Mouse (Mus musculus) C2C12 (cell line): ENCODE data around the gene Nradd. TPM values are rescaled to one million over a fixed set of nuclear protein-coding genes. Genes with fewer than 3 reads are reported as not detected.
A peak's percentile ranks its signal among the peaks of the same experiment; 100 is the strongest.

ENCODE experiments used
- H3K27me3 ChIP-seq: one replicate; pipeline ENCODE4 v1.6.1; 2011; ENCODE audit not compliant: control insufficient read depth, insufficient read depth, insufficient read length
- H3K36me3 ChIP-seq: one replicate; pipeline ENCODE4 v1.6.1; 2011; ENCODE audit not compliant: control insufficient read depth, insufficient read depth
- H3K4me3 ChIP-seq: one replicate; pipeline ENCODE4 v1.5.1; 2011; ENCODE audit warnings: mild to moderate bottlenecking, control low read depth; ENCODE audit not compliant: poor library complexity, insufficient read depth, severe bottlenecking
- H3K79me2 ChIP-seq: one replicate; pipeline ENCODE4 v1.6.1; 2011; ENCODE audit not compliant: control insufficient read depth, insufficient read depth
- H3K79me3 ChIP-seq: one replicate; pipeline ENCODE4 v1.6.1; 2011; ENCODE audit warnings: low read depth, control low read depth
- H3ac ChIP-seq: one replicate; pipeline ENCODE3; 2011; ENCODE audit warnings: low read depth; ENCODE audit not compliant: control insufficient read depth, insufficient read length
- CEBPB ChIP-seq: IDR thresholded peaks from one replicate; pipeline ENCODE4 v1.6.1; 2011; ENCODE audit warnings: low read depth, mild to moderate bottlenecking, control low read depth, moderate library complexity
- CTCF ChIP-seq: IDR thresholded peaks from one replicate; pipeline ENCODE4 v1.5.1; 2011; ENCODE audit not compliant: control insufficient read depth, insufficient read depth, insufficient read length
- FOSL1 ChIP-seq: IDR thresholded peaks from one replicate; pipeline ENCODE4 v1.8.0; 2011; ENCODE audit warnings: mild to moderate bottlenecking, low read length; ENCODE audit not compliant: poor library complexity, insufficient read depth, severe bottlenecking
- MAX ChIP-seq: IDR thresholded peaks from one replicate; pipeline ENCODE4 v1.6.1; 2011; ENCODE audit warnings: mild to moderate bottlenecking, control low read depth
- MYOD1 ChIP-seq: IDR thresholded peaks from one replicate; pipeline ENCODE4 v1.6.1; 2011; ENCODE audit warnings: low read depth; ENCODE audit not compliant: control insufficient read depth, insufficient read length
- MYOG ChIP-seq: IDR thresholded peaks from one replicate; pipeline ENCODE4 v1.6.1; 2011; ENCODE audit not compliant: control insufficient read depth, insufficient read length; ENCODE audit errors: extremely low read depth
- USF1 ChIP-seq: IDR thresholded peaks from one replicate; pipeline ENCODE4 v1.6.1; 2011; ENCODE audit warnings: low read depth, mild to moderate bottlenecking, control low read depth, moderate library complexity
- long read RNA-seq, 2 experiments: library from polyadenylated mRNA; unstranded; transcript quantifications; one replicate each; pipeline ENCODE4 v2.0.0; 2019 to 2020
- polyA plus RNA-seq: library from polyadenylated mRNA; unstranded; fragments of >200 nt; fragmentation: generic; extraction: Trizol; gene quantifications from one replicate; pipeline ENCODE4 v1.2.1, GENCODE M21; 2012; ENCODE audit warnings: missing spikeins

Gene Nradd
- 87.7 TPM for polyA plus RNA-seq
- long read RNA-seq, experiment 1, transcript Nradd-201 (5 exons, 1,223 nt) = major isoform, 67 of 83 reads
- long read RNA-seq, experiment 1, partial matches to known transcripts = 2 of 83 reads
- long read RNA-seq, experiment 1, other reads (novel, unspliced or antisense) = 14 of 83 reads
- long read RNA-seq, experiment 2, transcript Nradd-201 (5 exons, 1,223 nt) = major isoform, 79 of 105 reads
- long read RNA-seq, experiment 2, partial matches to known transcripts = 0 of 105 reads
- long read RNA-seq, experiment 2, other reads (novel, unspliced or antisense) = 24 of 105 reads

DNA sequence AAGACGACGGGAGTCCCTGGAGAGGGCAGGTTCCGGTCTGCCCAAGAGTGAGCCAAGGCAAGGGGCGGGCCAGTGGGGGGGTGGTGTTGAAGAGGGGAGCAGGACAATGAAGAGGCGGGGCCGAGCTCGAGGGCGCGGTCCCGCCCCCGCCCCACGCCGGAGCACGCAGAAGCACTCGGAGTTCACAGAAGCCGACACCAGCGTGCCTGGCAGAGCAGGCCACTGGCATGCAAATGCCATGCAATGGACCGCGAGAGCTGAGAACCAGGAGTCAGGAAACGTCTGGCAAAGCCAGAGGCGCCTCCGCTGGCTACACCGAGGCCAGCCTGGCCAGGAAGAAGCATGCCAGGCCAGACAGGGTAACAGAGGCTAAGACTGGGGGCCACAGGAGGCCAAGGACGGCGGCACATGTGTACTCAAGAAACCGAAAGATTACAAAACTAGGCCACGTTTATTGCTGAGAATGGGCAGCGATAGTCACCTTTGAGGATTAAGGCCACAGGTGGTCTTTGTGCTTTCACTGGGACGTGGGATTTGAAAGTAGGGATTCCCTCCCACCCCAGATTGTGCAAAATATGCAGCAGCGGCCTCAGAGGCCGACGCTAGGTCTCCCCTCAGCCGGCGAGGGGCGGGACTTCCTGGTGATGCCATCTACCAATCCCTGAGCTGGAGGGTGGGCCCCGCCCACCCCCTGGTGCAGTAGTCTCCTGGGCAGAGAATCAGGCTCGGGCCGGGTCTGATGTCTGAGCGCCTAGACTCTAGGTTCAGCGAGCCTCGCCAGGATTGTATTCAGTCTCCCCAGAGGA lies at the start of gene Nradd:
TSS of gene Nradd (minus strand) at position 92 of the 806 bp plus-strand sequence.
- peak within 1 kb of the TSS; percentile 96 for H3ac ChIP-seq
- TF ChIP-seq CTCF (no peak), CEBPB (no peak), MYOD1 (no peak), MYOG (no peak), MAX (peak; percentile 63), FOSL1 (no peak), USF1 (no peak)
- H3K4me3 ChIP-seq = peak within 1 kb of the TSS; percentile 42
- no peaks in the 10 kb centered on the region for H3K27me3 ChIP-seq
- peaks cover 20% of the 10 kb centered on the region for H3K79me2 ChIP-seq
- peaks cover 18% of the 10 kb centered on the region for H3K36me3 ChIP-seq
- H3K79me3 ChIP-seq = peaks cover 3% of the 10 kb centered on the region

- Histone ChIP-seq H3K27me3 (no peaks in the 10 kb centered on the region), H3K36me3 (no peaks in the 10 kb centered on the region), H3K4me3 (no peak overlapping the region), H3K79me3 (peaks cover 43% of the 10 kb centered on the region), H3K79me2 (peaks cover 98% of the 10 kb centered on the region), H3ac (no peak overlapping the region)
- TF ChIP-seq MYOG = no peak
- no peak for TF ChIP-seq CTCF
- no peak for TF ChIP-seq USF1
- TF ChIP-seq MYOD1 = no peak
Measured at GRCm38 (mm10) chr9:110673107-110673752, 49.0 kb upstream of the Nradd start.

- Histone ChIP-seq H3K36me3 (no peaks in the 10 kb centered on the region), H3K4me3 (no peak overlapping the region), H3K79me2 (peaks cover 98% of the 10 kb centered on the region), H3K79me3 (peaks cover 38% of the 10 kb centered on the region), H3ac (no peak overlapping the region), H3K27me3 (no peaks in the 10 kb centered on the region)
- no peak for TF ChIP-seq MYOG
- TF ChIP-seq CEBPB = no peak
- TF ChIP-seq FOSL1 = no peak
- TF ChIP-seq CTCF = peak; percentile 66
Measured at GRCm38 (mm10) chr9:110672462-110673106, 48.3 kb upstream of the Nradd start.

- Histone ChIP-seq H3K36me3 (no peaks in the 10 kb centered on the region), H3K4me3 (no peak overlapping the region), H3K79me2 (peaks cover 98% of the 10 kb centered on the region), H3K79me3 (peaks cover 38% of the 10 kb centered on the region), H3K27me3 (no peaks in the 10 kb centered on the region), H3ac (no peak overlapping the region)
- TF ChIP-seq FOSL1 = no peak
- no peak for TF ChIP-seq CEBPB
- TF ChIP-seq MAX = no peak
- TF ChIP-seq MYOD1 = no peak
- no peak for TF ChIP-seq MYOG
- no peak for TF ChIP-seq USF1
- TF ChIP-seq CTCF = no peak
Measured at GRCm38 (mm10) chr9:110669785-110670184, 45.5 kb upstream of the Nradd start.

- no peak overlapping the region for H3ac ChIP-seq
- peaks cover 37% of the 10 kb centered on the region for H3K79me3 ChIP-seq
- TF ChIP-seq FOSL1 (no peak), MYOD1 (no peak), MYOG (no peak), MAX (no peak), USF1 (no peak), CTCF (no peak), CEBPB (no peak)
- no peak overlapping the region for H3K4me3 ChIP-seq
- H3K36me3 ChIP-seq = no peaks in the 10 kb centered on the region
- H3K79me2 ChIP-seq = peaks cover 98% of the 10 kb centered on the region
- no peaks in the 10 kb centered on the region for H3K27me3 ChIP-seq
Measured at GRCm38 (mm10) chr9:110668601-110669293, 44.5 kb upstream of the Nradd start.
